Mouse (Mus musculus) heart, embryonic 14.5 days (tissue): Measurements from ENCODE around the gene Cacnb4. TPM values are rescaled to one million over a fixed set of nuclear protein-coding genes. Genes with fewer than 3 reads are reported as not detected.

Experiments
- ATAC-seq: fragments of 200-750 bp; cut with Nextera tagmentation; 2 replicates; pipeline ENCODE4 v1.8.0; 2017; ENCODE audit warnings: low read depth, moderate TSS enrichment; ENCODE audit not compliant: insufficient number of reproducible peaks, insufficient read depth, low FRiP score
- H3K27ac ChIP-seq, 2 experiments: fragments of 200-500 bp in 1 of 2; fragments of 300-500 bp in 1 of 2; sonication (generic) in 1 of 2; replicated peaks in 1 of 2; 2 replicates each; pipeline ENCODE4 v1.5.1; 2012 to 2014; ENCODE audit warnings: low read depth in 2 of 2, low read length in 2 of 2, control low read depth in 1 of 2, mild to moderate bottlenecking in 1 of 2, mixed read lengths in 1 of 2; ENCODE audit not compliant: control insufficient read depth in 1 of 2, insufficient read depth in 1 of 2
- H3K27me3 ChIP-seq: fragments of 300-500 bp; sonication (generic); 2 replicates; pipeline ENCODE4 v1.6.1; 2014; ENCODE audit warnings: mild to moderate bottlenecking, low read length, control low read depth; ENCODE audit not compliant: control insufficient read depth, insufficient read depth
- H3K36me3 ChIP-seq: fragments of 300-500 bp; sonication (generic); 2 replicates; pipeline ENCODE4 v1.6.1; 2014; ENCODE audit warnings: mild to moderate bottlenecking, control low read depth, low read length, mixed read lengths; ENCODE audit not compliant: control insufficient read depth, insufficient read depth
- H3K4me1 ChIP-seq, 2 experiments: fragments of 200-500 bp in 1 of 2; fragments of 300-500 bp in 1 of 2; sonication (generic) in 1 of 2; 2 replicates each; pipeline ENCODE4 v1.6.1; 2012 to 2014; ENCODE audit warnings: low read length in 2 of 2, control low read depth in 1 of 2, mixed read lengths in 1 of 2; ENCODE audit not compliant: control insufficient read depth in 2 of 2, insufficient read depth in 2 of 2
- H3K4me2 ChIP-seq: fragments of 300-500 bp; sonication (generic); 2 replicates; pipeline ENCODE4 v1.6.1; 2014; ENCODE audit warnings: mild to moderate bottlenecking, low read length
- H3K4me3 ChIP-seq, 2 experiments: fragments of 200-500 bp in 1 of 2; fragments of 300-500 bp in 1 of 2; sonication (generic) in 1 of 2; 2 replicates each; pipeline ENCODE4 v1.5.1; 2012 to 2014; ENCODE audit warnings: low read length in 2 of 2, mild to moderate bottlenecking in 2 of 2, control low read depth in 1 of 2, low read depth in 1 of 2, moderate library complexity in 1 of 2; ENCODE audit not compliant: control insufficient read depth in 1 of 2, insufficient read depth in 1 of 2
- H3K9ac ChIP-seq: fragments of 300-500 bp; sonication (generic); 2 replicates; pipeline ENCODE4 v1.6.1; 2014; ENCODE audit warnings: mild to moderate bottlenecking, low read length
- H3K9me3 ChIP-seq: fragments of 300-500 bp; sonication (generic); 2 replicates; pipeline ENCODE4 v1.6.1; 2016; ENCODE audit warnings: low read length, control low read depth; ENCODE audit not compliant: control insufficient read depth
- WGBS: fragments of 180-500 bp; shearing (Covaris S2); extraction: QIAGEN DNeasy Blood & Tissue Kit; methylation state at CpG from one replicate; pipeline ENCODE4 v1.1.7; 2014; 5-methylcytosine and 5-hydroxymethylcytosine counted together
- polyA plus RNA-seq: library from polyadenylated mRNA; unstranded; fragments of >200 nt; fragmentation: Nextera tagmentation; extraction: Ambion mirVana; gene quantifications from 2 replicates; pipeline ENCODE4 v1.2.1, GENCODE M21; 2014

Cacnb4 gene
- polyA plus RNA-seq, 1 experiment from 2014 or later: 0.43 TPM

- 91% methylated on average over 4 of the region's 4 CpGs for WGBS
- H3K9ac ChIP-seq: no peak overlapping the region
These were observed 200.8 kb downstream of the Cacnb4 start for GRCm38 (mm10) chr2:52475854-52476253.

GRCm38 (mm10) chr2:52474570-52474969 is 202.1 kb downstream of the Cacnb4 start:
- WGBS: 87% methylated on average over 11 of the region's 11 CpGs

More at GRCm38 (mm10) chr2:52475854-52476253, 200.8 kb downstream of the Cacnb4 start:
- Histone ChIP-seq H3K36me3 (no peaks in the 10 kb centered on the region), H3K9me3 (no peaks in the 10 kb centered on the region), H3K4me3 (no peak overlapping the region), H3K4me2 (no peak overlapping the region), H3K27me3 (no peaks in the 10 kb centered on the region), H3K27ac (no peak overlapping the region), H3K4me1 (peaks cover 9 to 17% of the 10 kb centered on the region in 2 experiments)
- ATAC-seq: no peak

GRCm38 (mm10) chr2:52471545-52472291 is 204.9 kb downstream of the Cacnb4 start:
- ATAC-seq: peak; percentile 31; the same call in 1 of the 2 replicates
- H3K9ac ChIP-seq: no peak overlapping the region
- H3K4me2 ChIP-seq: no peak overlapping the region
- H3K36me3 ChIP-seq: no peaks in the 10 kb centered on the region
- peaks cover 4 to 9% of the 10 kb centered on the region in 2 experiments; a peak in 3 of 4 replicates for H3K4me1 ChIP-seq
- no peaks in the 10 kb centered on the region for H3K9me3 ChIP-seq
- H3K27ac ChIP-seq: no peak overlapping the region; a peak in 1 of 4 replicates
- WGBS: 23% methylated on average over 4 of the region's 4 CpGs
- H3K4me3 ChIP-seq: no peak overlapping the region
- no peaks in the 10 kb centered on the region for H3K27me3 ChIP-seq

More at GRCm38 (mm10) chr2:52474570-52474969, 202.1 kb downstream of the Cacnb4 start:
- no peaks in the 10 kb centered on the region for H3K9me3 ChIP-seq
- H3K36me3 ChIP-seq: no peaks in the 10 kb centered on the region
- H3K27ac ChIP-seq: no peak overlapping the region
- no peak overlapping the region for H3K4me2 ChIP-seq
- H3K9ac ChIP-seq: no peak overlapping the region
- peaks cover 9 to 17% of the 10 kb centered on the region in 2 experiments for H3K4me1 ChIP-seq
- no peak for ATAC-seq
- H3K4me3 ChIP-seq: no peak overlapping the region
- no peaks in the 10 kb centered on the region for H3K27me3 ChIP-seq

GRCm38 (mm10) chr2:52470044-52470560 is 206.5 kb downstream of the Cacnb4 start:
- 76% methylated on average over 4 of the region's 4 CpGs for WGBS
- Histone ChIP-seq H3K27ac (no peak overlapping the region), H3K9ac (no peak overlapping the region), H3K4me2 (no peak overlapping the region), H3K4me3 (no peak overlapping the region), H3K4me1 (peaks cover 4 to 9% of the 10 kb centered on the region in 2 experiments; a peak in 3 of 4 replicates), H3K9me3 (no peaks in the 10 kb centered on the region), H3K27me3 (no peaks in the 10 kb centered on the region), H3K36me3 (no peaks in the 10 kb centered on the region)
- no peak for ATAC-seq

- H3K9ac ChIP-seq: no peak overlapping the region
- H3K9me3 ChIP-seq: no peaks in the 10 kb centered on the region
- no peak overlapping the region for H3K4me3 ChIP-seq
- no peak overlapping the region for H3K27ac ChIP-seq
- H3K27me3 ChIP-seq: no peaks in the 10 kb centered on the region
- WGBS: 60% methylated on average over 6 of the region's 6 CpGs
- no peaks in the 10 kb centered on the region for H3K36me3 ChIP-seq
- ATAC-seq: no peak
- H3K4me1 ChIP-seq: peaks cover 4 to 9% of the 10 kb centered on the region in 2 experiments; a peak in 3 of 4 replicates
- no peak overlapping the region for H3K4me2 ChIP-seq
These were observed 209.0 kb downstream of the Cacnb4 start for GRCm38 (mm10) chr2:52467629-52468028.

- Histone ChIP-seq H3K36me3 (no peaks in the 10 kb centered on the region), H3K4me3 (no peak overlapping the region), H3K9ac (no peak overlapping the region), H3K4me1 (no peaks in the 10 kb centered on the region), H3K27me3 (no peaks in the 10 kb centered on the region), H3K4me2 (no peak overlapping the region), H3K9me3 (no peaks in the 10 kb centered on the region), H3K27ac (no peak overlapping the region)
- no peak for ATAC-seq
- 87% methylated on average over 12 of the region's 12 CpGs for WGBS
These were observed 215.2 kb downstream of the Cacnb4 start for GRCm38 (mm10) chr2:52461206-52461967.

- Histone ChIP-seq H3K27ac (no peak overlapping the region), H3K4me1 (peaks cover 2 to 6% of the 10 kb centered on the region in 2 experiments; a peak in 1 of 4 replicates), H3K36me3 (no peaks in the 10 kb centered on the region), H3K4me2 (no peak overlapping the region), H3K4me3 (no peak overlapping the region), H3K9me3 (no peaks in the 10 kb centered on the region), H3K9ac (no peak overlapping the region), H3K27me3 (no peaks in the 10 kb centered on the region)
- no peak for ATAC-seq
- WGBS: 56% methylated on average over 7 of the region's 7 CpGs
These were observed 220.8 kb downstream of the Cacnb4 start for GRCm38 (mm10) chr2:52455606-52456479.
